Mouse (Mus musculus): ENCODE results near the gene Tubgcp2.

The Tubgcp2 gene

GRCm38 (mm10) chr7:139980778-139981177 lies 55.7 kb downstream of the Tubgcp2 start:
- no peak for DNase-seq (ENCODE audit: low read depth, low spot score)

- no peak for DNase-seq (ENCODE audit: low read depth, low spot score)
Measured at GRCm38 (mm10) chr7:139979011-139979719, 57.3 kb downstream of the Tubgcp2 start.

- DNase-seq (ENCODE audit: low read depth, low spot score), result peak; percentile 61
Measured at GRCm38 (mm10) chr7:139978278-139978892, 58.1 kb downstream of the Tubgcp2 start, which contains the start of gene 6430531B16Rik. Gene 6430531B16Rik, minus strand, starts transcription at chr7:139978755.

- DNase-seq (ENCODE audit: low read depth, low spot score), result no peak
Measured at GRCm38 (mm10) chr7:139975471-139975870, 61.0 kb downstream of the Tubgcp2 start.

GRCm38 (mm10) chr7:139974307-139974706 lies 62.2 kb downstream of the Tubgcp2 start:
- no peak for DNase-seq (ENCODE audit: low read depth, low spot score)

- DNase-seq (ENCODE audit: low read depth, low spot score), result no peak
Measured at GRCm38 (mm10) chr7:139972923-139973331, 63.5 kb downstream of the Tubgcp2 start.

- no peak for DNase-seq (ENCODE audit: low read depth, low spot score)
Measured at GRCm38 (mm10) chr7:139971436-139971835, 65.0 kb downstream of the Tubgcp2 start.

GRCm38 (mm10) chr7:139970979-139971378 lies 65.5 kb downstream of the Tubgcp2 start:
- no peak for DNase-seq (ENCODE audit: low read depth, low spot score)

GRCm38 (mm10) chr7:139970216-139970919 lies 66.1 kb downstream of the Tubgcp2 start:
- DNase-seq (ENCODE audit: low read depth, low spot score), result no peak

- no peak for DNase-seq (ENCODE audit: low read depth, low spot score)
Measured at GRCm38 (mm10) chr7:139969348-139970130, 66.9 kb downstream of the Tubgcp2 start.

- no peak for DNase-seq (ENCODE audit: low read depth, low spot score)
Measured at GRCm38 (mm10) chr7:139968428-139968827, 68.0 kb downstream of the Tubgcp2 start.

GRCm38 (mm10) chr7:139967175-139967574 lies 69.3 kb downstream of the Tubgcp2 start:
- DNase-seq (ENCODE audit: low read depth, low spot score), result no peak

GRCm38 (mm10) chr7:139963814-139964213 lies 72.7 kb downstream of the Tubgcp2 start:
- no peak for DNase-seq (ENCODE audit: low read depth, low spot score)

GRCm38 (mm10) chr7:139961141-139961540 lies 75.3 kb downstream of the Tubgcp2 start:
- no peak for DNase-seq (ENCODE audit: low read depth, low spot score)

- no peak for DNase-seq (ENCODE audit: low read depth, low spot score)
Measured at GRCm38 (mm10) chr7:139957958-139958357, 78.5 kb downstream of the Tubgcp2 start.

GRCm38 (mm10) chr7:139957437-139957836 lies 79.0 kb downstream of the Tubgcp2 start:
- no peak for DNase-seq (ENCODE audit: low read depth, low spot score)

- DNase-seq (ENCODE audit: low read depth, low spot score), result no peak
Measured at GRCm38 (mm10) chr7:139956658-139957057, 79.8 kb downstream of the Tubgcp2 start.

- no peak for DNase-seq (ENCODE audit: low read depth, low spot score)
Measured at GRCm38 (mm10) chr7:139955505-139955904, 81.0 kb downstream of the Tubgcp2 start.

- DNase-seq (ENCODE audit: low read depth, low spot score), result no peak
Measured at GRCm38 (mm10) chr7:139951991-139952633, 84.4 kb downstream of the Tubgcp2 start.

- no peak for DNase-seq (ENCODE audit: low read depth, low spot score)
Measured at GRCm38 (mm10) chr7:139951079-139951478, 85.4 kb downstream of the Tubgcp2 start.

GRCm38 (mm10) chr7:139950283-139950971 lies 86.0 kb downstream of the Tubgcp2 start:
- no peak for DNase-seq (ENCODE audit: low read depth, low spot score)

Measured in WW6 (cell line).